Mouse (Mus musculus): Measurements from ENCODE around the gene Wnk1.

Gene Wnk1

DNA sequence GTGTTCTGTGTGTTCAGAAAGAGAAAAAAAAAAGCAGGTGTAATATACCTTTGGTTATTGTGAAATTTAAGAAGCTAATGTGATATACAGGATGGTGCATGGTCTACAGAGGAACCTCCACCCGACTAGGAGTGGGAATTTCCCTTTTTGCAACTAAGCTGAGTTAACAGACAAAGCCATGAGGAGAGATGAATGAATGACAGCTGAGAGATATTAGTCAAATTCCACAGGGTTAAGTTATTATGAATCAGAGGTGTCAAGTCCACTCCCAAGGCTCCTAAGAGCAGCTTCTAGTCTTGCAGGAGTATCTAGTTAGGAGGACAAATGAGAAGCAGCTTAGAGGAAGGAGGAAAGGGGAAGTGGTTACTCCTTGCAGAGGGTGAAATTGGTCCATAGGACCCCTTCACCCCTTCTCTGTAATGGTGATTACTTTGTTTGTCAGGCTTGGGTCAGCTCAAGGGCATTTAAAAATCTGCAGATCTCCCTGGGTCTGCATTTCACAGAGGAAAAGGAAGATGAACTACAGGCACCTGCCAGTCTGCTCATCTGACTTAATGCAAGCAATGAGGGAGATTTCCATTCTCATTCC, 4.3 kb upstream of the Wnk1 start:
- DNase-seq (ENCODE audit: extremely low spot score, low spot score): no peak

DNA sequence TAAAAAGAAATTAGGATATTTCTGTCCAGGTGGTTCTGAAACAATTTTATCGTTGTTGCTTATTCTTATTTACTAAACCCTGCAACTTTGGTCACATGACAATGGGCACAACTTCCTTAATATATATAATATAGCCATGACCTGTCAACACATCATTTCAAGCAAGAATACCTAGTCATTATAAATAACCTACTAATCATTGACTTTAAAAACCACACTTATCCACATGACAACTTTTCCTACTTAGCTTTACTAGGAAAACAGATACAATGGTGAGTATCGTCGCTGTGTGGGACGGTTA, 2.0 kb upstream of the Wnk1 start:
- no peak for DNase-seq (ENCODE audit: extremely low spot score, low spot score)

- peak; percentile 76 for DNase-seq (ENCODE audit: extremely low spot score, low spot score)
These were observed 1.4 kb upstream of the Wnk1 start for GRCm38 (mm10) chr6:120039668-120040556.

GRCm38 (mm10) chr6:120039256-120039563, 738 bp upstream of the Wnk1 start:
- DNase-seq (ENCODE audit: extremely low spot score, low spot score): peak; percentile 44

DNA sequence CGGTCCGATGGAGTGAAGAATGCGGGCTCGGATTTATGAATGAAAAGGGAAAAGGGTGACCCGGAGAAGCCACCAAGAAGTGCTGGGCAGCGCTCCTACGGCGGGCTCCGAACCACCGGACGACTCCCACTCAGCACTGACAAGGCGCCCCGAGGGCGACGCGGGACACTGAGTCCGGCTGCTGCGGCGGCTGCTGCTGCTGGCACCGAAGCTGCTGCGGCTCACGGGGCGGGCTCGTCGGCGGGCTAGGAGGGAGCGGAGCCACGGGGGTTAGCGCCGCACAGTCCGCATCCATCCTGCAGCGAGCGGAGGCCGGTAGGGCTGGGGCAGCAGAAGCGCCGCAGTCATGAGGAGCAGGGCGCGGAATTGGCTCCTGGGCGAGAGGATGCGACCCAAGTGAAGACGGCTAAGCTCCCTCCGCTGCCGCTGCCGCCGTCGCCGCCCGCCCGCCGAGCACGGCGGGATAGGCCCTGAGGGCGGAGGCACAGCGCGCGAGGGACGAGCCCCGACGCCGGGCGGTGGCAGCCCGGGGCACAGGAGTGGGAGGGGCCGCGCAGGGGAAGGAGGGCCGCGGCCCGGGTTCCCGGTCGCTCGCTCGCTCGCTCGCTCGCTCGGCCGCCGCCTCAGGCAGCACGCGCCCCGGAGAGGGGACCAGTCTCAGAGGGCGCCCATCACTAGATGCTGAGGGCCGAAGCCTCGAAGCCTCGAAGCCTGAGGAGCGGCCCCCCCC, 671 bp downstream of the Wnk1 start:
- DNase-seq (ENCODE audit: extremely low spot score, low spot score): no peak

DNA sequence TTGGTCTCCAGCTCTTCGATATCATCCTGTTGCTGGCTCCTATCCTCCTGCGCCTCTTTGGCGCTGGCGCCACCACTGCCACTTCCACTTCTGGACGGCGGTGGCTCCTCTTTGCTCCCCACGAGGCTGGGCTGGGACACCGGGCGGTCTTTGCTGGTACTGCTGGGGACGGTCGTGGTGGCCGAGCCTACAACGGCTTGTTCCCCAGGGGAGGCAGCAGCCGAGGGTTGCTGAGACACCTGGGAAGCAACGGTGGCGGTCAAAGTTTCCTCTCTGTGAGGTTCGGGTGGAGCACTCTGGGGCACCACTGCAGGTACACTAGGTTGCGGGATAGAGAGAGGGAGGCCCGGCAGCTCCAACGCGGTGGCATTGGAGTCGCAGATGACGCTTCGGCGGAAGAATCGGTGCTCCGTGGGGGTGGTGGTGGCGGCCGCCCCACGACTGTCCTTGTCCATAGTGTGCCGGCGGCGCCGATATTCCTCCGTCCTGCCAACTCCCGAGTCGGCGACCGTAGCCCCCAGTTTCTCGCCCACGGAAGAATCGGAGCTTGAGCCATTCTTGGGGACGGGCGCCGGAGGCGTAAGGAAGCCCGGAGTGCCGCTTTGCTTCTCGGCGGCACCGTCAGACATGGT, 1.4 kb downstream of the Wnk1 start:
- peak; percentile 74 for DNase-seq (ENCODE audit: extremely low spot score, low spot score)

GRCm38 (mm10) chr6:120024577-120024976, 13.9 kb downstream of the Wnk1 start:
- DNase-seq (ENCODE audit: extremely low spot score, low spot score): no peak

- DNase-seq (ENCODE audit: extremely low spot score, low spot score): no peak
These were observed 14.7 kb downstream of the Wnk1 start for GRCm38 (mm10) chr6:120023746-120024145.

- DNase-seq (ENCODE audit: extremely low spot score, low spot score): no peak
These were observed 16.4 kb downstream of the Wnk1 start for GRCm38 (mm10) chr6:120022042-120022441.

GRCm38 (mm10) chr6:120019697-120020096, 18.8 kb downstream of the Wnk1 start:
- DNase-seq (ENCODE audit: extremely low spot score, low spot score): no peak

DNA sequence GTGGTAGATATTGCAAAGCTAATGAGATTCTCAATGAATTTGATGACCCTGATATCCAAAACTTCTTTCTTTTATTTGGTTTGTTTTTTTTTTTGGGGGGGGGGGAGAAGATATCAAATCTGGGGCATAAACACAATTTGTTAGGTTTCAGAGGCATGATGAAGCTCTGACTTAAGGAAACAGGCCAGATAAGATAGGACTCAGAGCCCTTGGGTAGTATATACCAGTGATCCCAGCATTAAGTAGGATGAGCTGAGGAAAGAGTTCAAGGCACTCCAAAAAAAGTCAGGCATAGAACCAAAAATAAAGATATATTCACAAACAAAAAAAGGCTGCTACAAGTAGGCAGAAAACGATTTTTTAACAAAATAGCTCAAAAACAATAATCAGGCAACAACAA, 25.3 kb downstream of the Wnk1 start:
- no peak for DNase-seq (ENCODE audit: extremely low spot score, low spot score)

DNA sequence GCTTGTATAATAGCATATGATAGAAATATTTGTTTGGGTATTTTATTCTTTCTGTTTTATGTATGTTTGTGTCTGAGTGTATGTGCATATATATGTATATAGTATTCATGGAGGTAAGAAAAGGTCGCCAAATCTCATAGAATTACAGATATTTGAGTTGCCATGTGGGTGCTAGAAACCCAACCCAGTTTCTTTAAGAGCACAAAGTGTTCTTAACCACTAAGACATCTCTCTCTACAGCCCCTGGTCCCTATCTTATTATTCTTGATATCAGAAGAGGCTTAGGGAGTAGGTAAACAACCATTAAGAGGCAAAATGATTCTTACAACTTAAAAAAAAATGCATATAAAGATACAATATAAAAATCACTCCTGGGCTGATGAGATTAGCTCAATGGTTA, 27.0 kb downstream of the Wnk1 start:
- no peak for DNase-seq (ENCODE audit: extremely low spot score, low spot score)

DNA sequence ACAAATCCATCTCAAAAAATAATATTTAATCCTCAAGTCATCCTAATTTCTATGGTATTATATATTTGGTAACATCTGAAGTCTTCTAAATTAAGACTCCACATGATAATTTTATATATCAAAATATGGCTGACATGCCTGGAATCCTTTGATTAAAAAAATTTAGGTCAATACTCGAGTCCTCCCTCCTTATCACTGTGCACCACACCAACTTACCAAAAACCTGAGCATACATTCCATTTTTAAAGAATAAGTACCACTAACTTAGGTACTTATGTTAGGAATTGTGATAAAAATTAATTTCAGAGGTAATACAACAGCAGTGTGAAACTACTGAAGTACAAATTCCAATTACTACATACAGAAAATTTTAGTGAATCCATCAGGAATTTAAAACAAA, 27.5 kb downstream of the Wnk1 start:
- no peak for DNase-seq (ENCODE audit: extremely low spot score, low spot score)

GRCm38 (mm10) chr6:120010535-120010934, 27.9 kb downstream of the Wnk1 start:
- no peak for DNase-seq (ENCODE audit: extremely low spot score, low spot score)

GRCm38 (mm10) chr6:120001718-120002117, 36.8 kb downstream of the Wnk1 start:
- DNase-seq (ENCODE audit: extremely low spot score, low spot score): no peak

DNA sequence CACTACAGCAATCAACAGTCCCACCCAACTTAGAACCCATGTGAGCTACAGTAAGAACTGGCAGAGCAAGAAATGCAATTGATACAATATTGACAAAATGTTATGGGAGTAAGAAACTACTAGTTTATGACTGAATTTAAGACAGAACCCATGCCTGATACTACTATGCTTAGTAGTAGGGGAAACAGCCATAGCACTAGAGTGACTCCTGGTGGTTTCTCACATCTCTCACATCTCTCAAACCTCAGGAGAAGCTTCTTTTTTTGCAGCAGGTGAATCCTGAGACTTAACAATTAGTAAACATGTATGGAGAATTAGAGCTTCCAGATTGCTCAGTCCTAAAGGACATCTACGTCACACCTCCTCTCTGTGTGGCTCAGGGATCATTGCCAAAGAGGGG, 42.0 kb downstream of the Wnk1 start:
- DNase-seq (ENCODE audit: extremely low spot score, low spot score): no peak

- DNase-seq (ENCODE audit: extremely low spot score, low spot score): peak; percentile 12
These were observed 114.1 kb downstream of the Wnk1 start for GRCm38 (mm10) chr6:119924235-119925005.

DNA sequence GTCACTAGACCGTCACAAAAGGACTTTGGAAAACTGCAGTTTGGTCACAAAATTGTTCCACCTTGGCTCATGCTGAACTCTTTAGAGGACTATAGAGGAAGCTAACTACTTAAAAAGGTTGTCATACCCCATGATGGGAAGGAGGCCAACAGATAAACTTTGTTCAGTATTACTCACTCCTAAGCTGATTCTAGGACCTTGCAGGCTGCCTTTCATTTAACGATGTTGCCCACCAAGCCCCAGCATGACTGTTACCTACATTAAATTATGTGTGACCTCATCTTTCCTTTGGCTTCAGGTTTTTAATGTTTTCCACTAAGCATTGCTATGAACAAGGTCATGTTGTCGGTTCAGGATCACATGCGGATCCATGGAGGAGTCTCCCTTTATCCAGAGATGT, 115.9 kb downstream of the Wnk1 start:
- DNase-seq (ENCODE audit: extremely low spot score, low spot score): no peak

- no peak for DNase-seq (ENCODE audit: extremely low spot score, low spot score)
These were observed 116.3 kb downstream of the Wnk1 start for GRCm38 (mm10) chr6:119922136-119922535.

GRCm38 (mm10) chr6:119918561-119919181, 119.8 kb downstream of the Wnk1 start:
- no peak for DNase-seq (ENCODE audit: extremely low spot score, low spot score)

DNA sequence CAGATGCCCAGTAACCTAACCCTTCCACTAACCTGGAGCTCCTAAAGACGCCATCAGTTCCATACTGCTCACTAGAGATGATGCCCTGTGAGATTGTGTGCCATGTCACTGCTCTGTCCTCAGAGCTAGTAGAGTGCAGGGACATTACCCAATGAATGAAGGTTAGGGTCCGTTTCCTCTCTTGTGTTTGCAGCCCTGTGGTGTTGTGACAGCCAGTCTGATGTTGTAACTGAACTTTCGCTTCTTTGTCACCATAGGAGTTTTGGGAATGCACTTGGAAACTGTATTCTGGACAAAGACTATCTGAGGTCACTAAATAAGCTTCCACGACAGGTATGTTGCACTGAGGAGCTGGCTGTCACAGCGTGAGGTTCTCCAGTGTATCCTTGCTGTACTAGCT, 122.8 kb downstream of the Wnk1 start:
- no peak for DNase-seq (ENCODE audit: extremely low spot score, low spot score)
